Mouse (Mus musculus): ENCODE measurements around the gene Dmtf1.

Dmtf1 gene

GRCm38 (mm10) chr5:9107296-9108089, 54.1 kb downstream of the Dmtf1 start:
- DNase-seq (ENCODE audit: low spot score in 2 of 2), result no peak

- no peak for DNase-seq (ENCODE audit: low spot score in 2 of 2)
These were observed 54.8 kb downstream of the Dmtf1 start for GRCm38 (mm10) chr5:9106806-9107205.

DNA sequence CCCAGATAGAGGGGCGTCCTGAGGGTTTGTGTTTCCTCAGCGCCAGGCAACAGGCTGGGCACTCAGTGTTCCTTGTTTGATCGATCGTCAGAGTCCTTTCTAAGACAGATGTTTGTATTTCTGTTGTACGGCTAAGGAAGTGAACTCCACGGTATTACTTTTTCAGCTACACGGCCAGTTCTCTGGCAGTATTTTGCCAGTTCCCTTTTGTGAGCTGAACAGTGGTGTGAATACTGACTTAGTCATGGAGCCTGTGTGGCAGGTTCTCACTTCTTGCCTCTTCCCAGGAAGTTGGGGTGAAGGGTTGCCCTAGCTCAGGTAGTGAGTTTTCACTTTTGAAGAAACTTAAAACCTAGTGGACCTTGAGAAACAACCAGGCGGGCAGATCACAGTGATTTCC, 57.6 kb downstream of the Dmtf1 start:
- no peak for DNase-seq (ENCODE audit: low spot score in 2 of 2)

DNA sequence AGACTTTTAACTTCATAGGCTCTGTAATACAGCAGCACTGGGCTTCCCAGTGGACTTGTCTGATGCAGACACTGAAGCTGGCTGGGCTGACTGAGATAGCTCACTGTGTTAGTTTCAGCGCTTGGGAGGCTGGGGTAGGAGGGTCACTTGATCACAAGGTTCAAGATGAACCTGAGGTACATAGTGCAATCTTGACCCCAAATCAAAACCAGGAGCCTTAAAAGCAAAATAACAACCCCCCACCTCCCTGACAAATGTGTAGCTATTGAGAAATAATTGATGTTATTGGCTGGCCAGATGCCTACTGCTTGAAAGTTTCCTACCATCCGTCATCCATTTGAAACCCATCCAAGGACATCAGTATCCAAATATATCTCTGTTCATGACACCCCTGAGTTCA, 58.9 kb downstream of the Dmtf1 start:
- no peak for DNase-seq (ENCODE audit: low spot score in 2 of 2)

GRCm38 (mm10) chr5:9100849-9101801, 60.5 kb downstream of the Dmtf1 start:
- peak; percentile 26 to 39 for DNase-seq (ENCODE audit: low spot score in 2 of 2)

DNA sequence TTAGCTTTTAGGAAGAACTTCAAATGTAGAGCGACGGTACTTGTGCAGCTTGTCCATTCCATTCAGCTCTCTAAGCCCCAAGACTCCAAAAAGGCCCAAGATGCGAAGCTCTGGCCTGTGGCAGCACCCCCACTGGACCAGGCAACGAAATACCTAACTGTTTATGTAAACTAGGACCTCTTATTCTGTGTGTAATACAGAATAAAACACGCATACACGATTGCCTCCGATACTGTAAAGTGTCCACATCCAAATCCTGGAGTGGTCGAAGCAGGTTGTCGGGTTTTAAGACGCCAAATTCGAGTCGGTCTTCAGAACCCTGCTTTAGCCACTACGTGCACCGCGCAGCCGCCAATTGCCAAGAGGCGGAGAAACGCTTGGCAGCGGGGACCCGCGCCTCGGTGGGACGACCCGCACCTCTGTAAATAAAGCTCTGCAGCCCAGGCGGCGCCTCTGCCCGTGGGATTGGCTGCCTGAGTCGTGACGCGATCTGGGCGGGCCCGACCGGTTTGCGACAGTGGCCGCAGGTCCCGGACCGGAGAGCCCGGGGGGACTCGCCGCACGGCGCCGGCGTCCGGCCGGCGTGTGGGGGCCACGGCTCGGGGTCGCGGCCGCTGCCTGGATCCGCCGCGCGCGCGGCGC, 61.2 kb downstream of the Dmtf1 start, which contains the start of gene Tmem243:
TSS of gene Tmem243 (plus strand) at position 462 of the 642 bp plus-strand sequence.
- peak; percentile 69 to 85 for DNase-seq (ENCODE audit: low spot score in 2 of 2)

DNA sequence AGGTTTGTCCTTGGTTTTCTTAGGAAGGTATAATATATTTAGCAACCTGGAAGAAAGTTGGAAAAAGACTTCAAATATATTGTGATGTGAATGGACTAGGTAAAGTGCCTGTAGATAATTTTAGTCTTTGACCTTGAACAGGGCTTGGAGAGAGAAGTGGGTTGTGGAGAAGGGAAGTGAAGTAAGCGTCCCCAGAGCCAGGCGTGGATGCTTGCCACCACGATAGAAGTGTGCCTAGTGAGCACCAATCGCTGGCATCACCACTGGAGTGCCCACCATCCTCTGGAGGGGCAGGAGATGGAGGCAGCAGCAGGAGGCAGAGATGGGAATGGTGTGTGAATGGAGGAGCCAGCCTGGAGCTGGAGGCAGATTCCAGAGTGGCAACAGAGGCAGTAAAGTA, 68.1 kb downstream of the Dmtf1 start:
- no peak for DNase-seq (ENCODE audit: low spot score in 2 of 2)

DNA sequence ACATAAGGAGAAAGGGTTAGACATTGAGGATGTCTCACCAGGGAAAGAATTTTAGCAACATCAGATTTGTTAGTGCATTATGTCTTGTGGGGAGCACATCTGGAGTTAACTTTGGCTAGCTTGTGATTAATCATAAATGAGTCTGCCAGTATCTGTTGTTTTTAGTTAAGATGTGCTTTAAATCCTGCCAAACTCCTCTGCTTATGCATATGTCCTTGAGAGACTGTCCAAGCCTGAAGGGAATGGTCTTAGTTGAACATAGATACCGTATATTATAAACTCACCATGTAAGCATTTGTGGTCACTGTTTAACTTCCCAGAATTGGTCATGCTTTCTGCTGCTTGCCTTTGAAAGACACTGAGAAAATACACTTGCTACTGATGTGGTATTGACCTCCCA, 68.9 kb downstream of the Dmtf1 start:
- DNase-seq (ENCODE audit: low spot score in 2 of 2), result no peak

DNA sequence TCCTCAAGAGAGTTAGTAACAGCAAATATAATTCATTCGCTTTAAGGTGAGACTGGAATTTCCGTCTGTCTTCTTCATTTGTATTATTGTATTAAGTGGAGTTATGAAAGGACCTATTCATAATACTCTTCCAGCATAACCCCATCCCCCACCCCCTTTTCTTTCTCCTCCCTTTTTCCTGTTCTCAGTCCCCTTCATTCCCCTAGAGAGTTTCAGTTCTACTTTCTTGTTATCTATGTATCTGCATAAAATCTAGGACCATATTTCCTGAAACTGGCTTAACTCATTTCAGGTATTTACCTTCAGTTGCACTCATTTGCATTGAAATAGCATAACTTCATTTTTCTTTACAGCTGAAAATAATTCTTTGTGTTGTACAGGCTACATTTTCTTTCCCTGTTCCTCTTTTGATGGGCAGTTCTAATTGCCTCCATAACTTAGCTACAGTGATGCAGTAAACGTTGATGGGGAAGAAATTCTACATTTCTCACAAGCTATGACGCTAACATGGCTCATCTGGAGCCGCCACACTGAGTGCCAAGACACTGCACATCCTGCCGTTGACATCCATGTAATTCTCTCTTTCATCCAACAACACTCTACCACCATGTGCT, 71.0 kb downstream of the Dmtf1 start:
- DNase-seq (ENCODE audit: low spot score in 2 of 2), result no peak

DNA sequence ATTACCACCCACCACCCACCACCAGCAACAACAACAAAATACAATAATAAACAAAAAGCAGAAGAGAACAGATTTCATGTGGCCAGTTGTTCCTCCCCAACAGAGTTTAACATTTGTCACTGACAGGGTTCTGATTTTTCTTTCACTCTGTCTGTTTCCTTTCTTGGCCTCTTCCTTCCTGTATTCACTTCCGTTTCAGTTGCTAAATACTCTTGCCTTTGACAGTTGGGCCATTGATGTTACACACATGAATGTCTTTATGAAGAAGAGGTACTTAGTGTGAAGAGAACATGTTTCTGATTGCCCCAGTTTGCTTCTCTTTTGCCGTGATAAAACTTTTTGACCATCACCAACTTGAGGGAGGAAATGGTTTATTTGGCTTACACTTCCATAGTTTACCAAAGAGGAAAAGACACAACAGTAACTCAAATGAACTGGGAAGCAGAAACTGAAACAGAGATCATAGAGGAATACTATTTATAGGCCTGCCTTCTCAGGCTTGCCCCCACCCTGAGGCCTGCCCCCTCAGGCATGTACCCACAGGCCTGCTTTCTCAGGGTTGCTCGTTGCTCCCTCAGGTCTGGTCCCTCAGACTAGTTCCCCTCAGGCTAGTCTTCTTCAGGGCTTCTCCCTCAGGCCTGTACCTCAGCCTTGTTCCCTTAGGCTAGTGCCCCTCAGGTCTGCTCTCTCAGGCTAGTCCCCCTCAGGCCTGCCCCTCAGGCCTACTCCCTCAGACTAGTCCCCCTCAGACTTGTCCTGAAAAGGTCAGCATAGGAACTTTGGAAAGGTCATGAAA, 74.5 kb downstream of the Dmtf1 start:
- no peak for DNase-seq (ENCODE audit: low spot score in 2 of 2)

GRCm38 (mm10) chr5:9079773-9080501, 81.6 kb downstream of the Dmtf1 start:
- DNase-seq (ENCODE audit: low spot score in 2 of 2), result no peak

- no peak for DNase-seq (ENCODE audit: low spot score in 2 of 2)
These were observed 88.3 kb downstream of the Dmtf1 start for GRCm38 (mm10) chr5:9073177-9073854.

DNA sequence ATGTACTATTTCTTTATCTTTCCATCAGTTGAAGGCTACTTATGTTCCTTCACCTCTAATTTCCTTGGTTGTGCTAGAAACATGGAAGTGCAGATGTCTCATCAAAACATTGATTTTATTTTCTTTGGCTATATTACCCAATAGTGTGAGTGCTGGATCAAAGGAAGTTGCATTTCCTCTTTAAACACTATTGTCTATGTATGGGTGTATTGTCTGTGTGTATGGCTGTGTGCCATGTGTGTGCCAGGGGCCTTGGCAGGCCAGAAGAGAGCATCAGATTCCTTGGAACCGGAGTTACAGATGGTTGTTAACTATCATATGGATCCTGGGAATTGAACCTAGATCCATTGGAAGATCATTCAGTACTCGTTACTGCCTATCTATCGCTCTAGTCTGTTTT, 90.2 kb downstream of the Dmtf1 start:
- DNase-seq (ENCODE audit: low spot score in 2 of 2), result no peak

- no peak for DNase-seq (ENCODE audit: low spot score in 2 of 2)
These were observed 91.9 kb downstream of the Dmtf1 start for GRCm38 (mm10) chr5:9069599-9070209.

DNA sequence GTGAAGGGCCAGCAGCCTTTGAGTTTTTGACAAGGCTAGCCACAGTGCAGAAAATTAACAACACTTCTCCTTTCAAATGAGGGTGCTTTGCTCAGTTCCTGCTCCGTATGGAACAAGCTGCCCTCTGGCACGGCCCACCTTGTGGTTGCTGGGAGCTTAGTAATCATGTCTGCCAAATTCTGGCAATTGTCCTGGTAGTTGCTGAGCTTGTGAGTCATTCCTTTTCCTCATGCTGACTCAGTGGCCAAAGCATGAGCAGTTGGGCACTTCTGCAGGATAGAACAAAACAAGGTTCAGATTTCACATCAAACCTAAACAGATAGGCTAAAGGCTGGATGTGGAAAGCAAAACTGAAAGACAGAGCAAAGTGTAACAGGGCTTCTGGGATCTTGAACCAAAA, 92.7 kb downstream of the Dmtf1 start:
- DNase-seq (ENCODE audit: low spot score in 2 of 2), result peak in 1 of 2 experiments; percentile 3
